Mouse (Mus musculus) heart, adult 2 months (tissue): ENCODE measurements at regions not wholly inside any gene's neighbourhood (a gene's known extent, or its start where the extent isn't known, plus 50 kb on each side); places are given as distances from the start of the nearest gene placed in this dataset.

Source experiments
- CTCF ChIP-seq: fragments of 200-600 bp; IDR thresholded peaks from 2 replicates; pipeline ENCODE4 v1.8.1; 2022; ENCODE audit warnings: antibody characterized with exemption, mild to moderate bottlenecking, moderate library complexity
- EP300 ChIP-seq: fragments of 200-500 bp; IDR thresholded peaks from 2 replicates; pipeline ENCODE4 v1.6.1; 2011; ENCODE audit warnings: low read depth, low read length, control low read depth; ENCODE audit not compliant: insufficient read depth

GRCm38 (mm10) chr16:93225644-93226043, 378.2 kb downstream of the Setd4 start:
- TF ChIP-seq CTCF = no peak
- TF ChIP-seq EP300 = no peak
